Mouse (Mus musculus) ES-Bruce4 (cell line): ENCODE measurements at regions not wholly inside any gene's neighbourhood (a gene's known extent, or its start where the extent isn't known, plus 50 kb on each side); places are given as distances from the start of the nearest gene placed in this dataset.

Experiments
- H3K27ac ChIP-seq: 2 replicates; pipeline ENCODE4 v1.5.1; 2012; ENCODE audit warnings: low read length, inconsistent platforms; ENCODE audit not compliant: insufficient read depth
- H3K27me3 ChIP-seq: 2 replicates; pipeline ENCODE4 v1.6.1; 2012; ENCODE audit warnings: mild to moderate bottlenecking, low read length, inconsistent platforms; ENCODE audit not compliant: control insufficient read depth, poor library complexity, insufficient read depth, severe bottlenecking
- H3K36me3 ChIP-seq: 2 replicates; pipeline ENCODE4 v1.6.1; 2012; ENCODE audit warnings: inconsistent platforms, mild to moderate bottlenecking, low read length, moderate library complexity; ENCODE audit not compliant: control insufficient read depth, poor library complexity, insufficient read depth, severe bottlenecking
- H3K4me1 ChIP-seq: one replicate; pipeline ENCODE4 v1.8.1; 2011; ENCODE audit warnings: low read length; ENCODE audit not compliant: control insufficient read depth, insufficient read depth
- H3K4me3 ChIP-seq: 2 replicates; pipeline ENCODE4 v1.5.1; 2011; ENCODE audit warnings: low read depth, mild to moderate bottlenecking, low read length
- H3K9ac ChIP-seq: 2 replicates; pipeline ENCODE4 v1.6.1; 2012; ENCODE audit warnings: low read depth, mild to moderate bottlenecking, inconsistent platforms; ENCODE audit not compliant: poor library complexity, severe bottlenecking
- H3K9me3 ChIP-seq: replicated peaks from 2 replicates; pipeline ENCODE4 v1.6.1; 2012; ENCODE audit warnings: mild to moderate bottlenecking, low read length, inconsistent platforms; ENCODE audit not compliant: control insufficient read depth, poor library complexity, insufficient read depth, severe bottlenecking
- CTCF ChIP-seq: IDR thresholded peaks from one replicate; pipeline ENCODE4 v1.8.1; 2011; ENCODE audit warnings: low read depth, low read length
- EP300 ChIP-seq: IDR thresholded peaks from 2 replicates; pipeline ENCODE4 v1.6.1; 2011; ENCODE audit warnings: low read depth, low read length; ENCODE audit not compliant: insufficient read depth
- POLR2A ChIP-seq: IDR thresholded peaks from one replicate; pipeline ENCODE4 v1.8.1; 2011; ENCODE audit warnings: low read length; ENCODE audit not compliant: insufficient read depth

DNA sequence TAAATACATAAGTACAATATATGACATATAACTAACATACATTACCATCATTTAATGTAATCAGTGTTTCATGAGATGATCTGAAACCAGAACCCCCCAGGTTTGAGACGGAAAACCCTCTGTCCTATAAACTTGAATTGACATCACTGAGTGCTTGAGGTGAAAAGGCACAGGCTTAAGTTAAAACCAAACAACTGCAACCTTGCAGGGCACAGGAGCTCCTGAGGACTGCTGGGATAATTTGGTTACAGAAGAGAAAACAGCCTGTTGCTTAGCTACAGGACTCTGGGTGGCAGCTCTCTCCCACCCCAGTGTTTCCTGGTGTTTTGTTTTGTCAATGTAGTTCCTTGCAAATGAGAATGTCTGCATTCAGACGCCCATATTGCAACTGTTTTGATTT, 259.5 kb downstream of the Etv1 start:
- no peaks in the 10 kb centered on the region for H3K4me1 ChIP-seq
- TF ChIP-seq POLR2A: no peak
- no peak for TF ChIP-seq CTCF
- no peaks in the 10 kb centered on the region for H3K27me3 ChIP-seq
- H3K36me3 ChIP-seq: no peaks in the 10 kb centered on the region
- H3K9ac ChIP-seq: no peak overlapping the region
- H3K4me3 ChIP-seq: no peak overlapping the region
- H3K27ac ChIP-seq: no peak overlapping the region
- H3K9me3 ChIP-seq: no peaks in the 10 kb centered on the region

DNA sequence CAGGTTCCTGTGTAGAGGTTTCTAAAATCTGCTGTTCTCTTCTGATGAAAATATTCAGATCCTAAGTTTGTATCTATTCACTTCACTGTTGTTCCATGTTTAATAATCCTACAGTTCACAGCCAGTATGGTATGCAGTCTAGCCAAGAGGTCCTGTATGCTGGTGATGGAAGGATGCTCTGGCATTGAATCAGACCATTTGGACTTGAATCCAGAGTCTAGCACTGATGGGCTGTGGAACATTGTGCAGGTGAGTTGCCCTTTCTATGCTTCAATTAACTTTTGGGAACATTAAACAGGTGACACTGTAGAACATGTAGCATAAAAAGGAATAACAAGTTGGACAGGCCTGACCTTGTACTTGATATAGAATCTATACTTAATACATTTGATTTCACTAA, 267.9 kb downstream of the Etv1 start:
- Histone ChIP-seq H3K4me1 (no peaks in the 10 kb centered on the region), H3K4me3 (no peak overlapping the region), H3K9ac (no peak overlapping the region), H3K27ac (no peak overlapping the region), H3K36me3 (no peaks in the 10 kb centered on the region), H3K27me3 (no peaks in the 10 kb centered on the region), H3K9me3 (no peaks in the 10 kb centered on the region)
- TF ChIP-seq POLR2A (no peak), CTCF (no peak), EP300 (no peak)

DNA sequence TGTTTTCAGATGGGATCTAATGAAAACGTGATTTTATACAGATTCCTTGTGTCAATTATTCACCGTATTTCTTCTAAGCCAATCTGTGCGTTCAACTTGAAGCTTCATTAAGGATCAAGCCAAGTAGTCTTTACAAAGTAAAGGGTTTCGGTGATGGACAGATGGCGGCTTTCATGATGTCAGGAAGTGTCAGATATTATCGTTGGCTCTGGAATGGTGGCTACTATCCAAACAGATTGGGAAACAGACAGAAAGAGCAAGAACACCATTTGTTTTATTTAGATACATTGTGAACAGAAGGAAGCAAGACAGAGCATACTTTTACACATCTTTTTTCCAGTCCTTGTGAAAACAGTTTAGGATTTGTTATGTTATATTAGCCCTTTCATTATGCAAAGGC, 269.3 kb downstream of the Etv1 start:
- Histone ChIP-seq H3K36me3 (no peaks in the 10 kb centered on the region), H3K4me1 (no peaks in the 10 kb centered on the region), H3K9ac (no peak overlapping the region), H3K27ac (no peak overlapping the region), H3K4me3 (no peak overlapping the region), H3K27me3 (no peaks in the 10 kb centered on the region), H3K9me3 (no peaks in the 10 kb centered on the region)
- no peak for TF ChIP-seq POLR2A
- TF ChIP-seq EP300: no peak
- TF ChIP-seq CTCF: no peak

DNA sequence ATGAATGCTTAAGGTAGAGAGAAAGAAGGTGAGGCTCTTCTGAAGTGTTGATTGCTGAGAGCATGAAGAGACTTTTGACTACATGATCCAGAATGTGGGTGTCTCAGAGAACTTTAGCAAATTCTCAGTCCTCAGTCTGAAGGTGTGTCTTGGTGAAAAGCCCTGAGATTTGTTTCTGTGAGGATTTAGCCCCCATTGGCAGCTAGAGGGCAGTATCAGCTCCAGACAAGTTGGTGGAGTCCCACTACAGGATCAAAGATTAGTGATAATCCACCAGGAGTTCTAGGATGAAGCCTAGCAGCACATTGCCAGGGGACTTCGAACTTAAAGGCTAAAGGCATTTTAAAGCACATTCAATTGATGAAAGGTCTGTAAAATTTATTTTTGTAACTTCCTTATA, 269.8 kb downstream of the Etv1 start:
- no peak for TF ChIP-seq EP300
- TF ChIP-seq CTCF: peak; percentile 21
- no peaks in the 10 kb centered on the region for H3K9me3 ChIP-seq
- H3K36me3 ChIP-seq: no peaks in the 10 kb centered on the region
- H3K27me3 ChIP-seq: no peaks in the 10 kb centered on the region
- H3K4me1 ChIP-seq: no peaks in the 10 kb centered on the region
- no peak overlapping the region for H3K27ac ChIP-seq
- H3K4me3 ChIP-seq: no peak overlapping the region
- H3K9ac ChIP-seq: no peak overlapping the region

DNA sequence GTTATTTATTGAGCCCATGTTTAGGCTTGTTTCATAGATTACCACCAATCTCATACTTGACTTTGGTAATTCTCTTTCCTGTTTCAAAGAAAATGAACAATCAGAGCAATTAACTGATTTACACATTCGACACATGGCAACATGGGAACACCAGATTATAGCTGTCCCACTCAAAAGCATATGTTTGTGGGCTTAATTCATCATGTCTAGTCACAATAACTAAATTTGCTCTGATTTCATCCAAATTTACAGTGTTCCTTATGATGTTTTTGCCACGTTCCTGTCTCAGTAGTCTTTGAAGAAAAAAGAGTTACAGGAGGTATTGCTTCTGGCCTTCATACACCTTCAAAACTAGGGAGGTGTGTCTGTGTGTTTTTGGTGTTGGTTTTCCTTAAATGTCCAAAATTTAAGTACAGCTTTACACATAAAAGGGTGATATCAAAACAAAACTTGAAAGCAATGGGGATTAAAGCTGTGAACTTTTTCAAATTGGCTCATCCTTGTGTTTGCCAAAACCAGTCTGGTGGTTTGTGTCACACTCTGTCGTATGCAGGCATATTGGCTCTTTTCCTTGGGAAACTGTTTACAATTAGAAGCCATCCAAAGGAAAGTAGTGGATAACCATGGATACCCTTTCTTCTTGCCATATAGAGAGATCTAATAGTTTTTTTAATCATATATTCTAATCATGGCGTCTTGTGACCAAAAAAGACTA, 291.3 kb downstream of the Etv1 start:
- H3K4me3 ChIP-seq: no peak overlapping the region
- H3K36me3 ChIP-seq: no peaks in the 10 kb centered on the region
- H3K27ac ChIP-seq: no peak overlapping the region
- no peaks in the 10 kb centered on the region for H3K27me3 ChIP-seq
- H3K9me3 ChIP-seq: no peaks in the 10 kb centered on the region
- H3K9ac ChIP-seq: no peak overlapping the region
- H3K4me1 ChIP-seq: no peaks in the 10 kb centered on the region
- TF ChIP-seq POLR2A (no peak), CTCF (no peak), EP300 (no peak)

DNA sequence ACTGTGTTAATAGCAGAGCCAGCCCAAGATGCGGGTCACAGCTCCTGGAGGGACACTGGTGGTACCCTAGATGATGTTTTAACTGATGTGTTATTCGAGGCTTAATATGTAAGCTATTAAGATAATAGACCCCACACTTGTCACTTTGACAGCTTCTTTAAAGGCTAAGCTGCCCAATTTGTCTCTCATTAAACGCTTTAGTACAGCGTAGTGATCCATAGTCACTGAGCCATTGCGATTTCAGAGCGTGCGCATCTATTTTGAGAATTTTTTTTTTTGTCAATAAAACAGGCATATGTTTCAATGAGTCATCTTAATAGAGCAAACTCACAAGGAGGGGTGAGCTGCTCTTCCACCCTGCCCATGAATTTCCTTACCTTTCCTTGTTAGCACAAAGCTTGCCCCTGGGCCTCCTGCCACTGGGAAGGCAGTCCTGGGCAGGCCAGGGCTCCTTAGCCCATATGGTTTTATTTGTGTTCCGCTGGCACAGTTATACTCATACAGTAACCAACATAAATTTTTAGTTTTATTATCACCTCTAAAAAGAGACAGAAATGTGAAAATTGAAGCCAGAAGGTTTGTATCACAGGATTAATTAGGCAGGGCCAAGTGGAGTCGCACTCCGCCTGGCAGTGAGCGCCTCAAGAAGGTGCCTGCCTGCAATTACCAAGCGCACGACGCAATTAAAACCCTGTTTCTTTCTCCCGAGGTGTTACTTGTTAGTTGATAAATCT, 294.3 kb downstream of the Etv1 start:
- no peak for TF ChIP-seq EP300
- TF ChIP-seq POLR2A: no peak
- TF ChIP-seq CTCF: no peak

More for the DNA sequence above, 294.3 kb downstream of the Etv1 start:
- H3K36me3 ChIP-seq: no peaks in the 10 kb centered on the region
- no peak overlapping the region for H3K4me3 ChIP-seq
- no peak overlapping the region for H3K9ac ChIP-seq
- H3K9me3 ChIP-seq: no peaks in the 10 kb centered on the region
- no peak overlapping the region for H3K27ac ChIP-seq
- no peaks in the 10 kb centered on the region for H3K4me1 ChIP-seq
- no peaks in the 10 kb centered on the region for H3K27me3 ChIP-seq
